Mouse (Mus musculus) thymus, postnatal 10 days (tissue): Measurements from ENCODE around the gene Fam172a.

Experiments
- DNase-seq, 2 experiments: peaks; one replicate each; pipeline ENCODE4 v3.0.0; 2021; ENCODE audit warnings: low spot score in 2 of 2

Fam172a gene

DNA sequence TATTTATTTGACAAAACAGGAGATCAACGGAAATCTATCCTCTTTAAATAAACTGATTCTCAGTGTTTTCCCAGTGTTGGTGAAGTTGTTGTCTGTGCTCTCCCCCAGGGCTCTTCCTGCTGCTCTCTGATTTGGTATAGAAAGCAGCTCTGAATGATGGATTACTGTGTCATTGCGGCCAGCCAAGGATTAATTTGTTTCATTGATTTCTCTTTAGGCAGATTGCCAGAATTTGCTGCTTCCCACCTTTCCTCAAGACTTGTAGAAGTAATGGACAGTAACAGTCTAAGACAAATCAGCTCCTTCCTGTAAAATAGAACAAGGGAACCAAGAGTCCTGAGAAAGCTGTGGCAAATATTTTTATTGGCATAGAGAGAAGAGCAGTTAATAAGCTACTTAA lies 513.4 kb downstream of the Fam172a start:
- no peak for DNase-seq
